Mouse (Mus musculus): Measurements from ENCODE around the gene Tspan2.

Gene Tspan2

GRCm38 (mm10) chr3:102787369-102787768 is 53.0 kb downstream of the Tspan2 start:
- peak; percentile 29 for DNase-seq

GRCm38 (mm10) chr3:102803937-102804336 is 69.6 kb downstream of the Tspan2 start:
- peak; percentile 92 for DNase-seq

- DNase-seq, result no peak
These were observed 108.1 kb downstream of the Tspan2 start for GRCm38 (mm10) chr3:102842386-102842785.

- no peak for DNase-seq
These were observed 114.3 kb downstream of the Tspan2 start for GRCm38 (mm10) chr3:102848661-102849060.

All from thymus, postnatal 4 days (tissue).